Mouse (Mus musculus) erythroblast, embryonic 14.5 days (primary cell): Measurements from ENCODE around the gene Ttc37.

ENCODE experiments used
- GATA1 ChIP-seq: IDR thresholded peaks from 2 replicates; pipeline ENCODE4 v1.6.1; 2012; ENCODE audit warnings: low read length, inconsistent platforms, mixed read lengths
- TAL1 ChIP-seq: IDR thresholded peaks from 3 replicates; pipeline ENCODE4 v1.6.1; 2012; ENCODE audit warnings: low read length, inconsistent platforms, mixed read lengths

DNA sequence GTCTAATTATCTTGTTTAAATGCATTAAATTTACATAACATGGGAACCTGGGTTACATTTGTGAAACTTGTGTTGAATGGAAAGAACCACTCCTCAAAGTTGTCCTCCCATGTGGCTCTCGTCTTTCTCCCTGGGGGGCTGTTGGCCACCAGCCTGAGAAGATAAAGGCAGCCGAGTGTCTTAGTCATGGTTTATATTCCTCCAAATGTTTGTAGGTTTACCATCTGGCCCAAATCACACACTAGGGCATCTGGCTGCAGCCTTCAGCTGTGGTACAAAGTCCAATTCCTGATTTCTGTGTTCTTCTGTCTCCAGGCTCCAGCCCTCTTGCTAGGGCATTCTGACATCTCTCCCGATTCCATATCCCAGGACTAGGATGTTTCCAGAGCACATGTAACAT lies 91.7 kb downstream of the Ttc37 start:
- no peak for TF ChIP-seq TAL1
- TF ChIP-seq GATA1 = no peak
